Mouse (Mus musculus): ENCODE measurements at regions not wholly inside any gene's neighbourhood (a gene's known extent, or its start where the extent isn't known, plus 50 kb on each side); places are given as distances from the start of the nearest gene placed in this dataset.

- no peaks in the 10 kb centered on the region for H3K36me3 ChIP-seq (replicated peaks)
- H3K4me1 ChIP-seq = peaks cover 18% of the 10 kb centered on the region
- no peak overlapping the region for H3K27ac ChIP-seq (replicated peaks)
- no peak overlapping the region for H3K4me3 ChIP-seq
- DNase-seq (ENCODE audit: low spot score) = peak; percentile 49
- no peaks in the 10 kb centered on the region for H3K9me3 ChIP-seq
- H3K27me3 ChIP-seq (replicated peaks; ENCODE audit: low read depth, poor library complexity, severe bottlenecking) = peaks cover 17% of the 10 kb centered on the region
Observed at GRCm38 (mm10) chr2:46187265-46187888, 1070.2 kb upstream of the Zeb2 start.

GRCm38 (mm10) chr2:46183241-46183640 lies 1066.0 kb upstream of the Zeb2 start:
- peak; percentile 26 for DNase-seq (ENCODE audit: low spot score)

GRCm38 (mm10) chr2:46179741-46180140 lies 1062.5 kb upstream of the Zeb2 start:
- Histone ChIP-seq H3K9me3 (no peaks in the 10 kb centered on the region), H3K36me3 (replicated peaks) (no peaks in the 10 kb centered on the region), H3K4me1 (peaks cover 18% of the 10 kb centered on the region), H3K4me3 (no peak overlapping the region), H3K27me3 (replicated peaks; ENCODE audit: low read depth, poor library complexity, severe bottlenecking) (peaks cover 26% of the 10 kb centered on the region), H3K27ac (replicated peaks) (no peak overlapping the region)
- WGBS = 61% methylated on average over 4 of the region's 4 CpGs
- no peak for DNase-seq (ENCODE audit: low spot score)

More at GRCm38 (mm10) chr2:46183241-46183640, 1066.0 kb upstream of the Zeb2 start:
- 25% methylated on average over 2 of the region's 2 CpGs for WGBS
- peaks cover 18% of the 10 kb centered on the region for H3K4me1 ChIP-seq
- H3K27ac ChIP-seq (replicated peaks) = no peak overlapping the region
- H3K36me3 ChIP-seq (replicated peaks) = no peaks in the 10 kb centered on the region
- peaks cover 38% of the 10 kb centered on the region for H3K27me3 ChIP-seq (replicated peaks; ENCODE audit: low read depth, poor library complexity, severe bottlenecking)
- H3K4me3 ChIP-seq = no peak overlapping the region
- no peaks in the 10 kb centered on the region for H3K9me3 ChIP-seq

- H3K9me3 ChIP-seq = no peaks in the 10 kb centered on the region
- H3K4me3 ChIP-seq = no peak overlapping the region
- no peak for DNase-seq (ENCODE audit: low spot score)
Observed at GRCm38 (mm10) chr2:46168488-46168887, 1051.3 kb upstream of the Zeb2 start.

GRCm38 (mm10) chr2:46149848-46150247 lies 1032.7 kb upstream of the Zeb2 start:
- H3K27ac ChIP-seq (replicated peaks) = no peak overlapping the region
- H3K4me3 ChIP-seq = no peak overlapping the region
- DNase-seq (ENCODE audit: low spot score) = no peak
- no peaks in the 10 kb centered on the region for H3K36me3 ChIP-seq (replicated peaks)
- no peaks in the 10 kb centered on the region for H3K4me1 ChIP-seq
- H3K27me3 ChIP-seq (replicated peaks; ENCODE audit: low read depth, poor library complexity, severe bottlenecking) = no peaks in the 10 kb centered on the region
- WGBS = 91% methylated on average over 3 of the region's 3 CpGs
- H3K9me3 ChIP-seq = no peaks in the 10 kb centered on the region

More at GRCm38 (mm10) chr2:46168488-46168887, 1051.3 kb upstream of the Zeb2 start:
- Histone ChIP-seq H3K27me3 (replicated peaks; ENCODE audit: low read depth, poor library complexity, severe bottlenecking) (no peaks in the 10 kb centered on the region), H3K27ac (replicated peaks) (no peak overlapping the region), H3K4me1 (no peaks in the 10 kb centered on the region), H3K36me3 (replicated peaks) (no peaks in the 10 kb centered on the region)
- 65% methylated on average over 1 of the region's 1 CpGs for WGBS

GRCm38 (mm10) chr2:46119871-46120270 lies 1002.7 kb upstream of the Zeb2 start:
- Histone ChIP-seq H3K27me3 (replicated peaks; ENCODE audit: low read depth, poor library complexity, severe bottlenecking) (no peaks in the 10 kb centered on the region), H3K4me1 (no peaks in the 10 kb centered on the region), H3K27ac (replicated peaks) (no peak overlapping the region), H3K36me3 (replicated peaks) (no peaks in the 10 kb centered on the region), H3K9me3 (no peaks in the 10 kb centered on the region), H3K4me3 (no peak overlapping the region)
- 63% methylated on average over 3 of the region's 3 CpGs for WGBS
- no peak for DNase-seq (ENCODE audit: low spot score)

GRCm38 (mm10) chr2:46106991-46107390 lies 989.8 kb upstream of the Zeb2 start:
- Histone ChIP-seq H3K36me3 (replicated peaks) (no peaks in the 10 kb centered on the region), H3K27ac (replicated peaks) (no peak overlapping the region), H3K4me3 (no peak overlapping the region), H3K27me3 (replicated peaks; ENCODE audit: low read depth, poor library complexity, severe bottlenecking) (no peaks in the 10 kb centered on the region), H3K9me3 (no peaks in the 10 kb centered on the region), H3K4me1 (no peaks in the 10 kb centered on the region)
- no peak for DNase-seq (ENCODE audit: low spot score)

GRCm38 (mm10) chr2:46065034-46065802 lies 948.0 kb upstream of the Zeb2 start:
- peak; percentile 35 for DNase-seq (ENCODE audit: low spot score)
- Histone ChIP-seq H3K36me3 (replicated peaks) (no peaks in the 10 kb centered on the region), H3K27ac (replicated peaks) (no peak overlapping the region), H3K27me3 (replicated peaks; ENCODE audit: low read depth, poor library complexity, severe bottlenecking) (peaks cover 12% of the 10 kb centered on the region), H3K9me3 (no peaks in the 10 kb centered on the region), H3K4me3 (no peak overlapping the region), H3K4me1 (0 out of 2 replicates have a peak, but pooled peaks cover 5% of the 10 kb centered on the region)
- 50% methylated on average over 7 of the region's 7 CpGs for WGBS

GRCm38 (mm10) chr2:46055729-46056128 lies 938.5 kb upstream of the Zeb2 start:
- no peak overlapping the region for H3K27ac ChIP-seq (replicated peaks)
- no peaks in the 10 kb centered on the region for H3K4me1 ChIP-seq
- no peaks in the 10 kb centered on the region for H3K36me3 ChIP-seq (replicated peaks)
- no peak for DNase-seq (ENCODE audit: low spot score)
- H3K9me3 ChIP-seq = no peaks in the 10 kb centered on the region
- WGBS = 86% methylated on average over 8 of the region's 8 CpGs
- H3K27me3 ChIP-seq (replicated peaks; ENCODE audit: low read depth, poor library complexity, severe bottlenecking) = 0 out of 2 replicates have a peak, but pooled peaks cover 8% of the 10 kb centered on the region
- H3K4me3 ChIP-seq = no peak overlapping the region

GRCm38 (mm10) chr2:46054902-46055301 lies 937.7 kb upstream of the Zeb2 start:
- Histone ChIP-seq H3K9me3 (no peaks in the 10 kb centered on the region), H3K27ac (replicated peaks) (no peak overlapping the region), H3K27me3 (replicated peaks; ENCODE audit: low read depth, poor library complexity, severe bottlenecking) (0 out of 2 replicates have a peak, but pooled peaks cover 8% of the 10 kb centered on the region), H3K36me3 (replicated peaks) (no peaks in the 10 kb centered on the region), H3K4me1 (no peaks in the 10 kb centered on the region), H3K4me3 (no peak overlapping the region)
- WGBS = 60% methylated on average over 7 of the region's 7 CpGs
- DNase-seq (ENCODE audit: low spot score) = no peak

- H3K9me3 ChIP-seq = no peaks in the 10 kb centered on the region
Observed at GRCm38 (mm10) chr2:46021854-46022253, 904.7 kb upstream of the Zeb2 start.

GRCm38 (mm10) chr2:46013771-46014269 lies 896.6 kb upstream of the Zeb2 start:
- Histone ChIP-seq H3K27me3 (replicated peaks; ENCODE audit: low read depth, poor library complexity, severe bottlenecking) (no peaks in the 10 kb centered on the region), H3K36me3 (replicated peaks) (no peaks in the 10 kb centered on the region), H3K9me3 (no peaks in the 10 kb centered on the region), H3K27ac (replicated peaks) (no peak overlapping the region), H3K4me3 (no peak overlapping the region), H3K4me1 (peaks cover 6% of the 10 kb centered on the region; the same call in 1 of the 2 replicates)
- 70% methylated on average over 3 of the region's 3 CpGs for WGBS
- DNase-seq (ENCODE audit: low spot score) = no peak

More at GRCm38 (mm10) chr2:46021854-46022253, 904.7 kb upstream of the Zeb2 start:
- Histone ChIP-seq H3K4me3 (no peak overlapping the region), H3K27ac (replicated peaks) (no peak overlapping the region), H3K36me3 (replicated peaks) (no peaks in the 10 kb centered on the region), H3K4me1 (no peaks in the 10 kb centered on the region), H3K27me3 (replicated peaks; ENCODE audit: low read depth, poor library complexity, severe bottlenecking) (no peaks in the 10 kb centered on the region)
- WGBS = 86% methylated on average over 1 of the region's 1 CpGs
- DNase-seq (ENCODE audit: low spot score) = no peak

- DNase-seq (ENCODE audit: low spot score) = no peak
- 88% methylated on average over 1 of the region's 1 CpGs for WGBS
- Histone ChIP-seq H3K27me3 (replicated peaks; ENCODE audit: low read depth, poor library complexity, severe bottlenecking) (no peaks in the 10 kb centered on the region), H3K27ac (replicated peaks) (no peak overlapping the region), H3K4me3 (no peak overlapping the region), H3K36me3 (replicated peaks) (no peaks in the 10 kb centered on the region), H3K9me3 (no peaks in the 10 kb centered on the region), H3K4me1 (peaks cover 6% of the 10 kb centered on the region; the same call in 1 of the 2 replicates)
Observed at GRCm38 (mm10) chr2:46012716-46013115, 895.5 kb upstream of the Zeb2 start.

All from embryonic facial prominence, embryonic 10.5 days (tissue).